Mouse (Mus musculus) forebrain, postnatal 0 days (tissue): ENCODE results near the gene Morc3. TPM values are rescaled to one million over a fixed set of nuclear protein-coding genes. Genes with fewer than 3 reads are reported as not detected.

Experiments used
- ATAC-seq: fragments of 200-750 bp; cut with Nextera tagmentation; 2 replicates; pipeline ENCODE4 v1.8.0; 2017; ENCODE audit warnings: mild to moderate bottlenecking, moderate library complexity
- DNase-seq: peaks from one replicate; pipeline ENCODE4 v3.0.0-alpha.2; 2015
- H3K27ac ChIP-seq: fragments of 300-500 bp; sonication (generic); 2 replicates; pipeline ENCODE4 v1.5.1; 2014; ENCODE audit warnings: low read depth, mild to moderate bottlenecking, antibody characterized with exemption, low read length, moderate library complexity, mixed read lengths
- H3K27me3 ChIP-seq: fragments of 300-500 bp; sonication (generic); 2 replicates; pipeline ENCODE4 v1.6.1; 2014; ENCODE audit warnings: mild to moderate bottlenecking, low read length, mixed read lengths; ENCODE audit not compliant: insufficient read depth
- H3K36me3 ChIP-seq: fragments of 300-500 bp; sonication (generic); 2 replicates; pipeline ENCODE4 v1.6.1; 2014; ENCODE audit warnings: mild to moderate bottlenecking, moderate library complexity; ENCODE audit not compliant: insufficient read depth
- H3K4me1 ChIP-seq: fragments of 300-500 bp; sonication (generic); 2 replicates; pipeline ENCODE4 v1.6.1; 2014; ENCODE audit warnings: antibody characterized with exemption; ENCODE audit not compliant: insufficient read depth
- H3K4me2 ChIP-seq: fragments of 300-500 bp; sonication (generic); 2 replicates; pipeline ENCODE4 v1.6.1; 2014; ENCODE audit warnings: low read depth, mild to moderate bottlenecking, moderate library complexity
- H3K4me3 ChIP-seq: fragments of 300-500 bp; sonication (generic); 2 replicates; pipeline ENCODE4 v1.5.1; 2014; ENCODE audit warnings: low read depth, low read length, mixed read lengths
- H3K9ac ChIP-seq: fragments of 300-500 bp; sonication (generic); 2 replicates; pipeline ENCODE4 v1.6.1; 2014; ENCODE audit warnings: mild to moderate bottlenecking
- H3K9me3 ChIP-seq: fragments of 300-500 bp; sonication (generic); 2 replicates; pipeline ENCODE4 v1.6.1; 2016; ENCODE audit warnings: low read length
- CTCF ChIP-seq: sonication (generic); IDR thresholded peaks from 2 replicates; pipeline ENCODE4 v1.5.1; 2016; ENCODE audit warnings: antibody characterized with exemption, control low read depth, low read depth
- WGBS: fragments of 180-500 bp; shearing (Covaris S2); extraction: QIAGEN DNeasy Blood & Tissue Kit; methylation state at CpG from one replicate; pipeline ENCODE4 v1.1.7; 2014; 5-methylcytosine and 5-hydroxymethylcytosine counted together
- polyA plus RNA-seq: library from polyadenylated mRNA; unstranded; fragments of >200 nt; fragmentation: Nextera tagmentation; extraction: Ambion mirVana; gene quantifications from 2 replicates; pipeline ENCODE4 v1.2.1, GENCODE M21; 2015
- total RNA-seq: library from RNA; depleted of rRNA; stranded (reverse); fragments of >200 nt; gene quantifications from 2 replicates; pipeline ENCODE4 v1.2.3, GENCODE M21; 2014

The Morc3 gene
- total and polyA plus RNA-seq, 2 experiments from 2014 or later = 25.8 to 53.5 TPM

DNA sequence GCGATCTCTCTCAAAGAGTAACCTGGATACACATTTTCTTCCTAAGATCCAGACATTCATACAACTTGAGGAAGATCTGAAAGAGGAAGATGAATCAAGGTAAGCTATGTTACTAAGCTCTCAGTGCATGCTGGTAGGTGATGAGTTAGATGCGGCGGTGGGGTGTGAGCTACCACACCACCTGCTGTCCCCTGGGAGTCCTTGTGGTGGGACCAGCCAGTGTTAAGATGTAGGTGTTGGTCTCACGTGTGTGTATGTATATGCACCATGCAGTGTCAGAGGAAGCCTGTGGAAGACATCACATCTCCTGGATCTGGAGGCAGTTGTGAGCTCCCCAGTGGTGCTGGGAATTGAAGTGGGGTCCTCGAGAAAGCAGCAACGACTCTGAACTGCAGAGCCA, 24.8 kb upstream of the Morc3 start:
- no peak for DNase-seq
- WGBS = 93% methylated on average over 6 of the region's 6 CpGs
- Histone ChIP-seq H3K4me3 (no peak overlapping the region), H3K36me3 (peaks cover 57% of the 10 kb centered on the region), H3K27me3 (no peaks in the 10 kb centered on the region), H3K9me3 (no peaks in the 10 kb centered on the region), H3K9ac (no peak overlapping the region), H3K27ac (no peak overlapping the region), H3K4me2 (no peak overlapping the region), H3K4me1 (no peaks in the 10 kb centered on the region)
- ATAC-seq = no peak
- no peak for TF ChIP-seq CTCF

- Histone ChIP-seq H3K4me1 (no peaks in the 10 kb centered on the region), H3K27me3 (no peaks in the 10 kb centered on the region), H3K27ac (no peak overlapping the region; the same call in 1 of the 2 replicates), H3K36me3 (peaks cover 61% of the 10 kb centered on the region), H3K4me2 (no peak overlapping the region), H3K9me3 (no peaks in the 10 kb centered on the region), H3K9ac (no peak overlapping the region), H3K4me3 (no peak overlapping the region)
- 49% methylated on average over 8 of the region's 8 CpGs for WGBS
- peak; percentile 56 for ATAC-seq
- no peak for DNase-seq
- TF ChIP-seq CTCF = no peak
These were observed 23.9 kb upstream of the Morc3 start for GRCm38 (mm10) chr16:93807961-93808554.

DNA sequence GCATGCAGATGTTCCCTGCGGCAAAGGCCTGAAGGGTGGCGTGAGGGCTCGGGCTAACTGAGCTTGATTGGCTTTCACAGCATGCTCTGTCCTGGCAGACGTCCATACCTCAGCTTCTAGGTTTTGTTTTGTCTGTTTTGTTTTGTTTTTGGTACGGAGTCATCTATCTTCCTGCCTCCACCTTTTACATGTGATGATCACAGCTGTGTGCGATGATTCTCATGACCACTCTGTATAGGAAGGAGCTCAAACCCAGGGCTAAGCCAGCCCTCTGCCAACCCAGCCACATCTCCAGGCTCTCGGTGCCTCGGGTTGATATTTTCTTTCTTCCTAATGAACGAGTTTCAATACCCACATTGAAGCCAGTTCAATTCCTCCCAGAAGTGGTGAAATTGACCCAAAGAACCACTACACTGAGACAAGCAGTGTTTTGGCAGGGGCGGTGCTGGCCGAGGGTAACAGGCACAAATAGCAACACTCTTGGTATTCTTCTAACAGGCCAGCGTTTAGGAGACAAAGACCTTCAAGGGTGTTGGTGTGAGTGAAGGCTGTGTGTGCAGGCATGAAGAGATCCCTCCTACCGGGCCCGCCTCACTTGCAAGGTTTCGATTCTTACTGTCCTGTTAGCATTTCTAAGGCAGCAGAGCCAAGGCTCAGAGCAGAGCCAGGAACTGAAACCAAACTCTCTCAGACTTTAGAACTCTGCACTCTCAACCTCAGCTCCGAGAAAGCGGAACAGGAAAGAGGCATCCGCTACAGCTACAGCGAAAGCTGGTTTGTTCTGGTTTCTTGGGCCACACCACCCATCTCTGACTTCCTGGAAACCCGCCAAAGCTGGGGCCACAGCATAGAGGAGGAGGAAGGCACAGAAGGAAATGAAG, 15.8 kb upstream of the Morc3 start:
- ATAC-seq = peak; percentile 43
- WGBS = 32% methylated on average over 20 of the region's 20 CpGs
- TF ChIP-seq CTCF = no peak

GRCm38 (mm10) chr16:93816861-93817260, 15.1 kb upstream of the Morc3 start:
- Histone ChIP-seq H3K4me1 (0 out of 2 replicates have a peak, but pooled peaks cover 2% of the 10 kb centered on the region), H3K9me3 (no peaks in the 10 kb centered on the region), H3K27ac (no peak overlapping the region), H3K4me3 (no peak overlapping the region), H3K27me3 (no peaks in the 10 kb centered on the region), H3K4me2 (no peak overlapping the region), H3K9ac (no peak overlapping the region), H3K36me3 (peaks cover 10% of the 10 kb centered on the region)
- no peak for ATAC-seq
- DNase-seq = no peak
- no peak for TF ChIP-seq CTCF
- 83% methylated on average over 7 of the region's 7 CpGs for WGBS

More for the DNA sequence above, 15.8 kb upstream of the Morc3 start:
- H3K9me3 ChIP-seq = no peaks in the 10 kb centered on the region
- 0 out of 2 replicates have a peak overlapping the region, but pooled peaks have one; percentile 0 for H3K9ac ChIP-seq
- DNase-seq = no peak
- H3K36me3 ChIP-seq = peaks cover 17% of the 10 kb centered on the region
- no peak overlapping the region for H3K4me2 ChIP-seq
- H3K4me3 ChIP-seq = no peak overlapping the region
- 0 out of 2 replicates have a peak, but pooled peaks cover 2% of the 10 kb centered on the region for H3K4me1 ChIP-seq
- no peaks in the 10 kb centered on the region for H3K27me3 ChIP-seq
- no peak overlapping the region; the same call in 1 of the 2 replicates for H3K27ac ChIP-seq

- DNase-seq (no peak), ATAC-seq (no peak)
- H3K27me3 ChIP-seq = no peaks in the 10 kb centered on the region
- no peak overlapping the region for H3K4me3 ChIP-seq
- H3K9me3 ChIP-seq = no peaks in the 10 kb centered on the region
- no peak overlapping the region for H3K4me2 ChIP-seq
- H3K9ac ChIP-seq = no peak overlapping the region
- H3K4me1 ChIP-seq = 0 out of 2 replicates have a peak, but pooled peaks cover 2% of the 10 kb centered on the region
- no peak overlapping the region for H3K27ac ChIP-seq
- no peak for TF ChIP-seq CTCF
- WGBS = 89% methylated on average over 5 of the region's 5 CpGs
- H3K36me3 ChIP-seq = peaks cover 5% of the 10 kb centered on the region; the same call in 1 of the 2 replicates
These were observed 14.6 kb upstream of the Morc3 start for GRCm38 (mm10) chr16:93817371-93817770.

- Histone ChIP-seq H3K4me3 (no peak overlapping the region), H3K9me3 (0 out of 2 replicates have a peak, but pooled peaks cover 6% of the 10 kb centered on the region), H3K4me1 (0 out of 2 replicates have a peak, but pooled peaks cover 2% of the 10 kb centered on the region), H3K9ac (no peak overlapping the region), H3K27ac (no peak overlapping the region), H3K27me3 (no peaks in the 10 kb centered on the region), H3K36me3 (0 out of 2 replicates have a peak, but pooled peaks cover 2% of the 10 kb centered on the region), H3K4me2 (no peak overlapping the region)
- no peak for ATAC-seq
- TF ChIP-seq CTCF = no peak
- 51% methylated on average over 12 of the region's 12 CpGs for WGBS
- no peak for DNase-seq
These were observed 13.1 kb upstream of the Morc3 start for GRCm38 (mm10) chr16:93818691-93819324.
